Mouse (Mus musculus): ENCODE measurements around the gene Papolb.

Gene Papolb

GRCm38 (mm10) chr5:142477346-142477745 lies 52.5 kb downstream of the Papolb start:
- in situ Hi-C loops (cut with MboI, MseI) = no loop called here

All from T-helper 17 cell (primary cell).